In genomic region chr5:73265460-73265859, GRCm38 (mm10) we compare ENCODE assay signal across 10 mouse cellular contexts. TPM values are rescaled to one million over a fixed set of nuclear protein-coding genes. Genes with fewer than 3 reads are reported as not detected.
DNase-seq lines count a peak whose midpoint lies in the region; ATAC-seq and TF ChIP-seq lines count a peak whose summit lies in the region.
"Had no signal": no experiment of that assay in that cellular context is flagged by ENCODE, and none has a peak within 500 bp of the region (broad histone marks: within the 10 kb centered on the region; RNA-seq: fewer than 3 reads in every experiment).

No protein-coding gene starts in this region.

- H3K27me3 ChIP-seq in spleen, adult 2 months (ENCODE audit: control insufficient read depth, insufficient read depth, low read length): no peaks in the 10 kb centered on the region
- H3K27me3 ChIP-seq in embryonic facial prominence, embryonic 10.5 days (replicated peaks; ENCODE audit: low read depth, poor library complexity, severe bottlenecking): no peaks in the 10 kb centered on the region
- no peaks in the 10 kb centered on the region for H3K27me3 ChIP-seq in hindbrain, embryonic 12.5 days

- WGBS in spleen, adult 2 months: 33% methylated on average over 5 of the region's 5 CpGs
- 30% methylated on average over 5 of the region's 5 CpGs for WGBS in embryonic facial prominence, embryonic 10.5 days
- 66% methylated on average over 5 of the region's 5 CpGs for WGBS in hindbrain, embryonic 12.5 days

- no peak overlapping the region for H3K9ac ChIP-seq in hindbrain, embryonic 12.5 days

- no peak for ATAC-seq in hindbrain, embryonic 12.5 days (ENCODE audit: low FRiP score)

- H3K4me2 ChIP-seq in hindbrain, embryonic 12.5 days (replicated peaks): no peak overlapping the region
- H3K4me2 ChIP-seq: heart, embryonic 11.5 days had no signal

- no peak for TF ChIP-seq CTCF in spleen, adult 2 months (IDR thresholded peaks at IDR 0.05; ENCODE audit: extremely low read depth, insufficient read depth, insufficient read length, insufficient replicate concordance)

- TF ChIP-seq POLR2A in spleen, adult 2 months (IDR thresholded peaks at IDR 0.05; ENCODE audit: low read depth, low read length): no peak

- peak; percentile 62 to 83 for DNase-seq in spleen, adult 2 months (ENCODE audit: low read depth in 1 of 2, low spot score in 2 of 2)
- no peak for DNase-seq in spleen, postnatal 4 days (ENCODE audit: low spot score in 2 of 2)
- DNase-seq in embryonic facial prominence, embryonic 10.5 days (ENCODE audit: low spot score): peak; percentile 55
- DNase-seq in lung, postnatal 25 days (ENCODE audit: low spot score): peak; percentile 54
- peak; percentile 55 to 76 for DNase-seq in thymus, postnatal 36 days
- DNase-seq in cerebellum, postnatal 25 days: no peak
- no peak for DNase-seq in left cerebral cortex, adult 18-20 months (ENCODE audit: low spot score in 2 of 2)
- DNase-seq: left cerebral cortex, postnatal 4 days had no signal

- H3K9me3 ChIP-seq in embryonic facial prominence, embryonic 10.5 days: no peaks in the 10 kb centered on the region
- no peaks in the 10 kb centered on the region for H3K9me3 ChIP-seq in hindbrain, embryonic 12.5 days (replicated peaks)

- H3K4me1 ChIP-seq in spleen, adult 2 months (ENCODE audit: control insufficient read depth, insufficient read depth, insufficient read length): no peaks in the 10 kb centered on the region
- peaks cover 10% of the 10 kb centered on the region for H3K4me1 ChIP-seq in embryonic facial prominence, embryonic 10.5 days
- no peaks in the 10 kb centered on the region for H3K4me1 ChIP-seq in hindbrain, embryonic 12.5 days

- H3K27ac ChIP-seq in spleen, adult 2 months (ENCODE audit: insufficient read depth, low read length): peak overlapping the region; percentile 40
- H3K27ac ChIP-seq in embryonic facial prominence, embryonic 10.5 days (replicated peaks): no peak overlapping the region
- H3K27ac ChIP-seq in hindbrain, embryonic 12.5 days: no peak overlapping the region

- H3K4me3 ChIP-seq in spleen, adult 2 months (ENCODE audit: extremely low read depth, insufficient read depth, insufficient read length): no peak overlapping the region
- no peak overlapping the region for H3K4me3 ChIP-seq in embryonic facial prominence, embryonic 10.5 days
- no peak overlapping the region for H3K4me3 ChIP-seq in hindbrain, embryonic 12.5 days

- H3K36me3 ChIP-seq in spleen, adult 2 months (ENCODE audit: control insufficient read depth, insufficient read depth, low read length): no peaks in the 10 kb centered on the region
- no peaks in the 10 kb centered on the region for H3K36me3 ChIP-seq in embryonic facial prominence, embryonic 10.5 days (replicated peaks)
- no peaks in the 10 kb centered on the region for H3K36me3 ChIP-seq in hindbrain, embryonic 12.5 days

RNA-seq across cellular contexts. Expression of gene Fryl, which starts 9.0 kb away (rescaled TPM):
- polyA plus RNA-seq in spleen, adult 2 months (2012; rRNA removed): 72.3 and 96.7 TPM in 2 replicates
- 24.3 and 25.1 TPM in 2 replicates for polyA plus RNA-seq in embryonic facial prominence, embryonic 10.5 days (2016; fragmentation: Nextera tagmentation; extraction: Ambion mirVana)
- polyA plus RNA-seq in hindbrain, embryonic 12.5 days (2016; fragmentation: Nextera tagmentation; extraction: Ambion mirVana): 47.4 and 47.9 TPM in 2 replicates
- total RNA-seq in left cerebral cortex, adult 18-20 months (2021): 10 to 100 TPM; 54.2 to 57.5 TPM

RNA-seq across cellular contexts. Expression of gene Ociad1, which starts 27.1 kb away (rescaled TPM):
- polyA plus RNA-seq in spleen, adult 2 months (2012; rRNA removed): 29.1 and 34.2 TPM in 2 replicates
- 135 and 137 TPM in 2 replicates for polyA plus RNA-seq in embryonic facial prominence, embryonic 10.5 days (2016; fragmentation: Nextera tagmentation; extraction: Ambion mirVana)
- polyA plus RNA-seq in hindbrain, embryonic 12.5 days (2016; fragmentation: Nextera tagmentation; extraction: Ambion mirVana): 195 and 207 TPM in 2 replicates
- total RNA-seq in left cerebral cortex, adult 18-20 months (2021): 100 to 1,000 TPM; 465 to 497 TPM

Comparison
In these comparisons a context has a peak if more than half of its experiments do, and no peak if none do; other contexts are left out.
1. DNase-seq: peak in spleen, adult 2 months (2 of 2), embryonic facial prominence, embryonic 10.5 days (single experiment), lung, postnatal 25 days (single experiment) and thymus, postnatal 36 days (2 of 2); none in spleen, postnatal 4 days (0 of 2), cerebellum, postnatal 25 days (0 of 2) and left cerebral cortex, adult 18-20 months (0 of 2).